Mouse (Mus musculus) lung, postnatal 0 days (tissue): Measurements from ENCODE around the gene Fst. TPM values are rescaled to one million over a fixed set of nuclear protein-coding genes. Genes with fewer than 3 reads are reported as not detected.

ENCODE experiments used
- ATAC-seq: fragments of 200-750 bp; cut with Nextera tagmentation; 2 replicates; pipeline ENCODE4 v1.8.0; 2017; ENCODE audit warnings: moderate library complexity
- DNase-seq: peaks from one replicate; pipeline ENCODE4 v3.0.0-alpha.2; 2016; ENCODE audit warnings: low spot score
- H3K27ac ChIP-seq: fragments of 300-500 bp; sonication (generic); 2 replicates; pipeline ENCODE4 v1.5.1; 2014; ENCODE audit warnings: antibody characterized with exemption, mild to moderate bottlenecking, low read length, mixed read lengths
- H3K27me3 ChIP-seq: fragments of 300-500 bp; sonication (generic); replicated peaks from 2 replicates; pipeline ENCODE4 v1.6.1; 2014; ENCODE audit warnings: low read length, mixed read lengths; ENCODE audit not compliant: insufficient read depth
- H3K36me3 ChIP-seq: fragments of 300-500 bp; sonication (generic); 2 replicates; pipeline ENCODE4 v1.6.1; 2014; ENCODE audit warnings: low read length, mixed read lengths; ENCODE audit not compliant: insufficient read depth
- H3K4me1 ChIP-seq: fragments of 300-500 bp; sonication (generic); 2 replicates; pipeline ENCODE4 v1.6.1; 2014; ENCODE audit warnings: antibody characterized with exemption, low read depth, low read length, mixed read lengths; ENCODE audit not compliant: insufficient read depth
- H3K4me2 ChIP-seq: fragments of 300-500 bp; sonication (generic); replicated peaks from 2 replicates; pipeline ENCODE4 v1.6.1; 2014; ENCODE audit warnings: low read depth, mild to moderate bottlenecking, low read length, moderate library complexity, mixed read lengths
- H3K4me3 ChIP-seq: fragments of 300-500 bp; sonication (generic); 2 replicates; pipeline ENCODE4 v1.5.1; 2014; ENCODE audit warnings: low read depth, low read length
- H3K9ac ChIP-seq: fragments of 300-500 bp; sonication (generic); replicated peaks from 2 replicates; pipeline ENCODE4 v1.6.1; 2014; ENCODE audit warnings: low read depth, mild to moderate bottlenecking
- H3K9me3 ChIP-seq: fragments of 300-500 bp; sonication (generic); 2 replicates; pipeline ENCODE4 v1.6.1; 2016; ENCODE audit warnings: low read length, mixed read lengths
- CTCF ChIP-seq: IDR thresholded peaks from 2 replicates; pipeline ENCODE4 v1.5.1; 2016; ENCODE audit warnings: antibody characterized with exemption, mild to moderate bottlenecking
- EP300 ChIP-seq: IDR thresholded peaks from 2 replicates; pipeline ENCODE4 v1.6.1; 2016; ENCODE audit warnings: antibody characterized with exemption, mild to moderate bottlenecking, control low read depth
- WGBS: fragments of 180-500 bp; shearing (Covaris S2); extraction: QIAGEN DNeasy Blood & Tissue Kit; methylation state at CpG from one replicate; pipeline ENCODE4 v1.1.7; 2014; 5-methylcytosine and 5-hydroxymethylcytosine counted together
- polyA plus RNA-seq: library from polyadenylated mRNA; unstranded; fragments of >200 nt; fragmentation: Nextera tagmentation; extraction: Ambion mirVana; gene quantifications from 2 replicates; pipeline ENCODE4 v1.2.1, GENCODE M21; 2015

The Fst gene
- polyA plus RNA-seq, 1 experiment from 2014 or later = 4.5 TPM

GRCm38 (mm10) chr13:114465387-114465786 is 6.6 kb upstream of the Fst start:
- TF ChIP-seq CTCF (no peak), EP300 (no peak)
- no peaks in the 10 kb centered on the region for H3K4me1 ChIP-seq
- H3K4me2 ChIP-seq = no peak overlapping the region
- H3K27ac ChIP-seq = no peak overlapping the region
- ATAC-seq = no peak
- no peak overlapping the region for H3K4me3 ChIP-seq
- no peak overlapping the region for H3K9ac ChIP-seq
- H3K27me3 ChIP-seq = no peaks in the 10 kb centered on the region; the same call in 1 of the 2 replicates
- H3K36me3 ChIP-seq = no peaks in the 10 kb centered on the region
- WGBS = 63% methylated on average over 1 of the region's 1 CpGs
- no peak for DNase-seq
- no peaks in the 10 kb centered on the region for H3K9me3 ChIP-seq

GRCm38 (mm10) chr13:114464824-114465223 is 6.1 kb upstream of the Fst start:
- Histone ChIP-seq H3K9ac (no peak overlapping the region), H3K27me3 (no peaks in the 10 kb centered on the region; the same call in 1 of the 2 replicates), H3K4me1 (no peaks in the 10 kb centered on the region), H3K36me3 (no peaks in the 10 kb centered on the region), H3K4me2 (no peak overlapping the region), H3K4me3 (no peak overlapping the region), H3K9me3 (no peaks in the 10 kb centered on the region), H3K27ac (no peak overlapping the region)
- no peak for DNase-seq
- 70% methylated on average over 3 of the region's 3 CpGs for WGBS
- no peak for ATAC-seq
- no peak for TF ChIP-seq CTCF
- TF ChIP-seq EP300 = no peak

GRCm38 (mm10) chr13:114462548-114463408 is 4.0 kb upstream of the Fst start:
- WGBS = 63% methylated on average over 8 of the region's 8 CpGs
- Histone ChIP-seq H3K9me3 (no peaks in the 10 kb centered on the region), H3K9ac (no peak overlapping the region), H3K27me3 (peaks cover 18% of the 10 kb centered on the region; the same call in 1 of the 2 replicates), H3K4me3 (no peak overlapping the region), H3K4me2 (no peak overlapping the region), H3K4me1 (peaks cover 7% of the 10 kb centered on the region; the same call in 1 of the 2 replicates), H3K27ac (no peak overlapping the region), H3K36me3 (no peaks in the 10 kb centered on the region)
- TF ChIP-seq CTCF (no peak), EP300 (no peak)
- ATAC-seq (no peak), DNase-seq (no peak)

- WGBS = 1% methylated on average over 29 of the region's 29 CpGs
- ATAC-seq = 0 out of 2 replicates have a peak, but pooled peaks have one; percentile 14
- Histone ChIP-seq H3K27me3 (peaks cover 23% of the 10 kb centered on the region; the same call in 1 of the 2 replicates), H3K4me1 (peaks cover 7% of the 10 kb centered on the region; the same call in 1 of the 2 replicates), H3K4me2 (peak overlapping the region; percentile 97), H3K27ac (no peak overlapping the region), H3K9me3 (no peaks in the 10 kb centered on the region), H3K36me3 (no peaks in the 10 kb centered on the region), H3K4me3 (peak overlapping the region; percentile 57), H3K9ac (no peak overlapping the region)
- TF ChIP-seq CTCF (peak; percentile 77), EP300 (no peak)
- peak; percentile 86 for DNase-seq
Measured at GRCm38 (mm10) chr13:114460306-114460892, 1.6 kb upstream of the Fst start.

- H3K9me3 ChIP-seq = no peaks in the 10 kb centered on the region
- DNase-seq (peak; percentile 8), ATAC-seq (no peak)
- TF ChIP-seq CTCF (no peak), EP300 (no peak)
- H3K4me1 ChIP-seq = peaks cover 7% of the 10 kb centered on the region; the same call in 1 of the 2 replicates
- peak overlapping the region; percentile 97 for H3K4me2 ChIP-seq
- 1% methylated on average over 15 of the region's 16 CpGs for WGBS
- H3K27ac ChIP-seq = no peak overlapping the region
- peaks cover 23% of the 10 kb centered on the region; the same call in 1 of the 2 replicates for H3K27me3 ChIP-seq
- H3K9ac ChIP-seq = no peak overlapping the region
- peak overlapping the region; percentile 57 for H3K4me3 ChIP-seq
- H3K36me3 ChIP-seq = no peaks in the 10 kb centered on the region
Measured at GRCm38 (mm10) chr13:114459701-114460160, 980 bp upstream of the Fst start.

- Histone ChIP-seq H3K4me2 (peak overlapping the region; percentile 97), H3K9me3 (no peaks in the 10 kb centered on the region), H3K36me3 (no peaks in the 10 kb centered on the region), H3K27me3 (peaks cover 23% of the 10 kb centered on the region; the same call in 1 of the 2 replicates), H3K9ac (no peak overlapping the region), H3K4me1 (peaks cover 7% of the 10 kb centered on the region; the same call in 1 of the 2 replicates), H3K4me3 (peak overlapping the region; percentile 57), H3K27ac (no peak overlapping the region)
- peak; percentile 41 for TF ChIP-seq CTCF
- TF ChIP-seq EP300 = no peak
- peak; percentile 63 for ATAC-seq
- peak; percentile 11 for DNase-seq
- under 1% methylated on average over 41 of the region's 56 CpGs for WGBS
Measured at GRCm38 (mm10) chr13:114458291-114458885, 363 bp downstream of the Fst start.
